Mouse (Mus musculus): Measurements from ENCODE around the gene Trpc5os. TPM values are rescaled to one million over a fixed set of nuclear protein-coding genes. Genes with fewer than 3 reads are reported as not detected.

The Trpc5os gene
- polyA plus RNA-seq, 1 experiment from 2014 or later: not detected

Other genes starting within 250 kb of the Trpc5os start
- gene Alg13, start 138.8 kb upstream of the Trpc5os start, polyA plus RNA-seq (2014; fragmentation: Nextera tagmentation; extraction: Ambion mirVana): 19.4 and 20.0 TPM in 2 replicates
- 0.51 and 0.69 TPM in 2 replicates for gene Trpc5, start 231.6 kb downstream of the Trpc5os start, polyA plus RNA-seq (2014; fragmentation: Nextera tagmentation; extraction: Ambion mirVana)
- 1.1 and 1.3 TPM in 2 replicates for gene Rtl4, start 232.3 kb downstream of the Trpc5os start, polyA plus RNA-seq (2014; fragmentation: Nextera tagmentation; extraction: Ambion mirVana)

Measured in intestine, embryonic 14.5 days (tissue).